Comparison of ENCODE assay signal across 8 mouse cellular contexts in the genomic region with DNA sequence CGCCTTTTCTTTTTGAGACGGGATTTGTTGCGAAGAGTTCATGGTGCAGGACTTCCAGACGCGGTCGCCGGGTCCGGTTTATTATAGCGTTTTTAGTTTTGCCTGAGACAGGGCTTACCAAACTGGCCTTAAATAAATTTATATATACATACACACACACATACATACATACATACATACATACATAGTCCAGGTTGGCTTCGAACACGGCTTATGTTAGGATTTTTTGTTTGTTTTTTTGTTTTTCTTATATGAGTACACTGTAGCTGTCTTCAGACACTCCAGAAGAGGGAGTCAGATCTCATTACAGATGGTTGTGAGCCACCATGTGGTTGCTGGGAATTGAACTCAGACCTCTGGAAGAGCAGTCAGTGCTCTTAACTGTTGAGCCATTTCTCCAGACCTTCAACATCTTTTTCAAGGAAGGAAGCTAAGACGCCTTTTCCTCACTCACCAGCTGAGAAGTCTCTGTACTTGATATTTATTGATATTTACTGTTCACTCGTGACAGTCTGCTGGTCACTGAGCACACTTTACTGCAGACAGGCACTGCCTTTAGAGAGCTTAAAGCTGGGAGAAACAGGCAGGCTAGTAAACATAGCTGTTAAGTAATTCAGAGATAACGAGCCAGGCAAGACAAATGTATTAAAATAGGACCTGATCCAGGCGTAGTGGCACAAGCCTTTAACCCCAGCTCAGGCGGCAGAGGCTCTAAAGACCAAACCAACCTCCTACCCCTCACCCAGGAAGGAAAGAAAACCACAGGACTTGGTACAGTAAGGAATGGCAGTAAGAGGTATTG. TPM values are rescaled to one million over a fixed set of nuclear protein-coding genes. Genes with fewer than 3 reads are reported as not detected.
DNase-seq lines count a peak whose midpoint lies in the region; ATAC-seq and TF ChIP-seq lines count a peak whose summit lies in the region.

No protein-coding gene starts in this region.

- ATAC-seq in forebrain, embryonic 11.5 days (replicated peaks; ENCODE audit: low FRiP score) = 0 out of 2 replicates have a peak, but pooled peaks have one; percentile 4
- no peak for ATAC-seq in limb, embryonic 15.5 days (ENCODE audit: insufficient number of reproducible peaks, low FRiP score, low TSS enrichment, low read depth)

- H3K4me1 ChIP-seq in forebrain, embryonic 11.5 days (replicated peaks; ENCODE audit: control insufficient read depth, insufficient read depth, low read length) = peaks cover 8% of the 10 kb centered on the region; the same call in 1 of the 2 replicates
- H3K4me1 ChIP-seq in limb, embryonic 15.5 days = peaks cover 10% of the 10 kb centered on the region; the same call in 1 of the 2 replicates

- peak overlapping the region; percentile 99 for H3K9ac ChIP-seq in forebrain, embryonic 11.5 days (ENCODE audit: low read length)
- peak overlapping the region; percentile 97 for H3K9ac ChIP-seq in limb, embryonic 15.5 days

- H3K9me3 ChIP-seq in forebrain, embryonic 11.5 days (ENCODE audit: control insufficient read depth, low read length) = no peaks in the 10 kb centered on the region
- H3K9me3 ChIP-seq in limb, embryonic 15.5 days = no peaks in the 10 kb centered on the region

- H3K79me3 ChIP-seq in C2C12 (ENCODE audit: low read depth) = peaks cover 49% of the 10 kb centered on the region

- peaks cover 71% of the 10 kb centered on the region for H3K79me2 ChIP-seq in C2C12 (ENCODE audit: control insufficient read depth, insufficient read depth)

- intact Hi-C loops in gastrocnemius, adult 2 months (cut with DNase I) = loop anchor here (5.0 to 10.0 kb wide), 2 partner anchors 36 to 194 kb away; partner anchors contain the start of gene Dip2b
- intact Hi-C loops in gastrocnemius, postnatal 36 days (cut with DNase I) = no loop called here

- WGBS in forebrain, embryonic 11.5 days = 16% methylated on average over 16 of the region's 16 CpGs
- 9% methylated on average over 16 of the region's 16 CpGs for WGBS in limb, embryonic 15.5 days

- TF ChIP-seq CTCF in gastrocnemius, adult 2 months (IDR thresholded peaks at IDR 0.05) = peak; percentile 26; the same call in 1 of the 2 replicates
- no peak for TF ChIP-seq CTCF in C2C12 (IDR thresholded peaks at IDR 0.05; ENCODE audit: control insufficient read depth, insufficient read depth, insufficient read length)

- peak overlapping the region; percentile 85 for H3K4me3 ChIP-seq in gastrocnemius, adult 2 months
- peak overlapping the region; percentile 94 for H3K4me3 ChIP-seq in C2C12 (ENCODE audit: insufficient read depth, poor library complexity, severe bottlenecking)
- H3K4me3 ChIP-seq in forebrain, embryonic 11.5 days (ENCODE audit: low read depth, low read length) = peak overlapping the region; percentile 84
- peak overlapping the region; percentile 80 for H3K4me3 ChIP-seq in limb, embryonic 15.5 days

- DNase-seq in gastrocnemius, adult 2 months = no peak
- DNase-seq in gastrocnemius, postnatal 25 days = no peak
- DNase-seq in forebrain, embryonic 11.5 days (ENCODE audit: low spot score) = no peak
- DNase-seq in splenic B cell, adult 2 months (ENCODE audit: low read depth, low spot score) = peak; percentile 42
- DNase-seq in gastrocnemius, postnatal 36 days = no peak
- DNase-seq in testis, postnatal 10 days (ENCODE audit: low spot score) = no peak

- no peaks in the 10 kb centered on the region for H3K27me3 ChIP-seq in C2C12 (ENCODE audit: control insufficient read depth, insufficient read depth, insufficient read length)
- no peaks in the 10 kb centered on the region for H3K27me3 ChIP-seq in forebrain, embryonic 11.5 days (ENCODE audit: control insufficient read depth, insufficient read depth, low read length)
- H3K27me3 ChIP-seq in limb, embryonic 15.5 days = no peaks in the 10 kb centered on the region
- no peaks in the 10 kb centered on the region for H3K27me3 ChIP-seq in splenic B cell, adult 2 months (ENCODE audit: control insufficient read depth, insufficient read depth, low read length, poor library complexity, severe bottlenecking)

- H3ac ChIP-seq in C2C12 (ENCODE audit: control insufficient read depth, insufficient read length, low read depth) = peak overlapping the region; percentile 89

- H3K4me2 ChIP-seq in forebrain, embryonic 11.5 days (ENCODE audit: low read depth, low read length, severe bottlenecking) = peak overlapping the region; percentile 67
- H3K4me2 ChIP-seq in limb, embryonic 15.5 days = peak overlapping the region; percentile 38

- H3K27ac ChIP-seq in gastrocnemius, adult 2 months = peak overlapping the region; percentile 99
- peak overlapping the region; percentile 100 for H3K27ac ChIP-seq in forebrain, embryonic 11.5 days (ENCODE audit: low read depth, low read length)
- peak overlapping the region; percentile 100 for H3K27ac ChIP-seq in limb, embryonic 15.5 days

- peaks cover 14% of the 10 kb centered on the region for H3K36me3 ChIP-seq in C2C12 (ENCODE audit: control insufficient read depth, insufficient read depth)
- H3K36me3 ChIP-seq in forebrain, embryonic 11.5 days (ENCODE audit: control insufficient read depth, insufficient read depth, low read length) = no peaks in the 10 kb centered on the region; the same call in 1 of the 2 replicates
- peaks cover 12% of the 10 kb centered on the region for H3K36me3 ChIP-seq in limb, embryonic 15.5 days
- H3K36me3 ChIP-seq in splenic B cell, adult 2 months (ENCODE audit: control insufficient read depth, insufficient read depth, low read length, poor library complexity, severe bottlenecking) = no peaks in the 10 kb centered on the region

TF ChIP-seq in C2C12, 6 proteins besides CTCF, POLR2A, EP300 and RAD21:
- TF ChIP-seq CEBPB (IDR thresholded peaks at IDR 0.05; ENCODE audit: low read depth) (no peak), MYOG (IDR thresholded peaks at IDR 0.05; ENCODE audit: control insufficient read depth, extremely low read depth, insufficient read length) (no peak), FOSL1 (IDR thresholded peaks at IDR 0.05; ENCODE audit: insufficient read depth, low read length, poor library complexity, severe bottlenecking) (no peak), USF1 (IDR thresholded peaks at IDR 0.05; ENCODE audit: low read depth) (no peak), MYOD1 (IDR thresholded peaks at IDR 0.05; ENCODE audit: control insufficient read depth, insufficient read length, low read depth) (no peak), MAX (IDR thresholded peaks at IDR 0.05) (no peak)
TF ChIP-seq in C2C12: peak in this region for 0.

RNA-seq across cellular contexts. Expression of gene Atf1, which starts 1.1 kb away (rescaled TPM):
- 10 to 100 TPM; 55.4 to 56.6 TPM for total RNA-seq in gastrocnemius, adult 2 months (2021)
- total RNA-seq in gastrocnemius, postnatal 25 days (2021) = 10 to 100 TPM; 33.3 to 40.1 TPM
- polyA plus RNA-seq in C2C12 (2012; fragmentation: generic; extraction: Trizol) = 29.6 TPM
- 43.3 and 45.5 TPM in 2 replicates for polyA plus RNA-seq in forebrain, embryonic 11.5 days (2014; fragmentation: Nextera tagmentation; extraction: Ambion mirVana)
- polyA plus RNA-seq in limb, embryonic 15.5 days (2015; fragmentation: Nextera tagmentation; extraction: Ambion mirVana) = 38.0 and 45.8 TPM in 2 replicates
- total RNA-seq in gastrocnemius, postnatal 36 days (2021) = 10 to 100 TPM; 36.7 to 47.1 TPM

RNA-seq across cellular contexts. Expression of gene Tmprss12, which starts 51.9 kb away (rescaled TPM):
- total RNA-seq in gastrocnemius, adult 2 months (2021) = not detected
- not detected for total RNA-seq in gastrocnemius, postnatal 25 days (2021)
- polyA plus RNA-seq in C2C12 (2012; fragmentation: generic; extraction: Trizol) = not detected
- not detected in 2 replicates for polyA plus RNA-seq in forebrain, embryonic 11.5 days (2014; fragmentation: Nextera tagmentation; extraction: Ambion mirVana)
- polyA plus RNA-seq in limb, embryonic 15.5 days (2015; fragmentation: Nextera tagmentation; extraction: Ambion mirVana) = not detected in 2 replicates
- total RNA-seq in gastrocnemius, postnatal 36 days (2021) = not detected
